Mouse (Mus musculus): Measurements from ENCODE around the gene H1f0. TPM values are rescaled to one million over a fixed set of nuclear protein-coding genes. Genes with fewer than 3 reads are reported as not detected.
A peak's percentile ranks its signal among the peaks of the same experiment; 100 is the strongest.
"Not testable (repeated sequence)": the region's sequence is repeated elsewhere in the genome, so short reads cannot be mapped to it uniquely, and the experiment has no call there.

The H1f0 gene
- polyA plus RNA-seq, 1 experiment = 197 TPM

DNA sequence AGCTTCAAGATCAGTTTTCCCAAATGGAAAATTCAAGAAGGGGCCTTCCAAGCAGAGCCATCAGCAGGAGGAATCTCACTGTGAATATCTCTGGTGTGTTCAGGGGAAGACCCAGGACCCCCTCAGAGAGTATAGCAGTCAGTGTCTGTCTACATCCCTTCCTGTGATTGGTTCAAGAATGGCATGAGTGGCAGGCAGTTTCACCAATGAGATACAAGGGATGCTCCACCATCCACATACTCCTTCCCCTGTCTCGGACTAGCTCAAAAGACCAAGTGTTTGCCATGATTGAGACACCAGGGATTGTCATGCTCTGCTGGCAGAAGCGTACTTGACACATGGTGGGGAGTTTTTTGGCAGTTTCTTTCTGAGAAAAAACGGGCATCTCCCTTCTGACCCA lies 21.6 kb upstream of the H1f0 start:
- TF ChIP-seq POLR2A (IDR thresholded peaks at IDR 0.05; ENCODE audit: borderline replicate concordance, insufficient read depth, low read length) (no peak), CTCF (IDR thresholded peaks at IDR 0.05; ENCODE audit: borderline replicate concordance, insufficient read depth, low read depth, low read length) (no peak)
- H3K27me3 ChIP-seq (ENCODE audit: control insufficient read depth, insufficient read depth, low read length) = no peaks in the 10 kb centered on the region
- 17% methylated on average over 3 of the region's 3 CpGs for WGBS
- peaks cover 8% of the 10 kb centered on the region for H3K4me1 ChIP-seq (ENCODE audit: control insufficient read depth, insufficient read depth, low read length)
- no peak overlapping the region for H3K27ac ChIP-seq (ENCODE audit: insufficient read depth, low read length)
- DNase-seq = no peak
- H3K4me3 ChIP-seq (replicated peaks; ENCODE audit: insufficient read depth, low read depth, low read length) = no peak overlapping the region

DNA sequence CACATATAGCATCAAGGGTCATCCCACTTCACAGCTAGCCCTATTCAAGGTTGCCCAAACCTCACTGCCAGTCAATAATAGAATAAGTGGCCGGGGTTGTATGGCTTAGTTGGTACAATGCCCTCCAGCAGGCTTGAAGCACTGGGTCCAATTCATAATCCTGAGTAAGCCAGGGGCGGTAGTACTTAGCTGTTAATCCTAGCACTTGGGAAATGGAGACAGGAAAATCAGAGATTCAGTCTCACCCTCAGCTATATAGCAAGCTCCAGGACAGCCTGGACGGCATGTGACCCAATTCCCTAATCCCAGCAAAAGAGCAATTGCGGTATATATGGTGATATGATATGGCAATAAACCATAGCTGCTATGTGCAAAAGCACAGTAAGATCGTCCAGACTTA lies 21.2 kb upstream of the H1f0 start:
- Histone ChIP-seq H3K4me1 (ENCODE audit: control insufficient read depth, insufficient read depth, low read length) (peaks cover 3% of the 10 kb centered on the region), H3K4me3 (replicated peaks; ENCODE audit: insufficient read depth, low read depth, low read length) (no peak overlapping the region), H3K27me3 (ENCODE audit: control insufficient read depth, insufficient read depth, low read length) (no peaks in the 10 kb centered on the region), H3K27ac (ENCODE audit: insufficient read depth, low read length) (no peak overlapping the region)
- TF ChIP-seq POLR2A (IDR thresholded peaks at IDR 0.05; ENCODE audit: borderline replicate concordance, insufficient read depth, low read length) (no peak), CTCF (IDR thresholded peaks at IDR 0.05; ENCODE audit: borderline replicate concordance, insufficient read depth, low read depth, low read length) (no peak)
- 77% methylated on average over 5 of the region's 5 CpGs for WGBS
- DNase-seq = no peak

DNA sequence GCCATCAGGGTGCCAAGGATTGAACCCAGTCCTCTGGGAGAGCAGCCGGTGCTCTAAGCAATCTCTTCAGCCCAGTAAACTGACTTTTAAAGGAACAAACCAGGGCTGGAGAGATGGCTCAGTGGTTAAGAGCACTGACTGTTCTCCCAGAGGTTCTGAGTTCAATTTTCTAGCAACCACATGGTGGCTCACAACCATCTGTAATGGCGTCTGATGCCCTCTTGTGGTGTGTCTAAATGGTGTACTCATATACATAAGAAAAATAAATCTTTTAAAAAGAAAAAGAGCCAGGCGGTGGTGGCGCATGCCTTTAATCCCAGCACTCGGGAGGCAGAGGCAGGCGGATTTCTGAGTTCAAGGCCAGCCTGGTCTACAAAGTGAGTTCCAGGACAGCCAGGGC lies 20.4 kb upstream of the H1f0 start:
- not testable (repeated sequence) for H3K27me3 ChIP-seq (ENCODE audit: control insufficient read depth, insufficient read depth, low read length); H3K4me3 ChIP-seq (replicated peaks; ENCODE audit: insufficient read depth, low read depth, low read length); DNase-seq; H3K27ac ChIP-seq (ENCODE audit: insufficient read depth, low read length); H3K4me1 ChIP-seq (ENCODE audit: control insufficient read depth, insufficient read depth, low read length)
- TF ChIP-seq CTCF (IDR thresholded peaks at IDR 0.05; ENCODE audit: borderline replicate concordance, insufficient read depth, low read depth, low read length) = peak; percentile 11; the same call in 1 of the 2 replicates
- 84% methylated on average over 6 of the region's 6 CpGs for WGBS

DNA sequence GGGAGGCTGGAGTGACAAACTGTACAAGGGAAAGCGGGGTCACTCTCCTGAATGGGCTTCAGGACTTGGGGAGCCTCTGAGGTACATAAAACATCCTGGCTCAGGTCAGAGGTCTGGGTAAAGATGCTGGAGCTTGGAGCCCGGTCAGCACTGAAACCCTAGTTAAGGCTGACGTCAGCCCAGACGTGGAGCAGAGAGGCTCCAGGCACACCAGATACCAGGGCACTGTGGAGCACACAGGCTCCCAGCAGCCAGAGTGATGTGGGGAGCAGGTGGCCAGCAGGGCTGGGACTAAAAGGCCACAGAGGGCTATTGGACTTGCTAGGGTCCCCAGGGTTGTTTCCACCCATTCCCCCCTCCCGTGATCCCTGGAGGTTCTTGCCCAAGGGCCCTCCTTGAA lies 18.5 kb upstream of the H1f0 start:
- Histone ChIP-seq H3K4me1 (ENCODE audit: control insufficient read depth, insufficient read depth, low read length) (no peaks in the 10 kb centered on the region), H3K27me3 (ENCODE audit: control insufficient read depth, insufficient read depth, low read length) (no peaks in the 10 kb centered on the region), H3K27ac (ENCODE audit: insufficient read depth, low read length) (no peak overlapping the region), H3K4me3 (replicated peaks; ENCODE audit: insufficient read depth, low read depth, low read length) (no peak overlapping the region)
- 81% methylated on average over 5 of the region's 5 CpGs for WGBS
- no peak for TF ChIP-seq CTCF (IDR thresholded peaks at IDR 0.05; ENCODE audit: borderline replicate concordance, insufficient read depth, low read depth, low read length)
- no peak for TF ChIP-seq POLR2A (IDR thresholded peaks at IDR 0.05; ENCODE audit: borderline replicate concordance, insufficient read depth, low read length)
- DNase-seq = no peak

DNA sequence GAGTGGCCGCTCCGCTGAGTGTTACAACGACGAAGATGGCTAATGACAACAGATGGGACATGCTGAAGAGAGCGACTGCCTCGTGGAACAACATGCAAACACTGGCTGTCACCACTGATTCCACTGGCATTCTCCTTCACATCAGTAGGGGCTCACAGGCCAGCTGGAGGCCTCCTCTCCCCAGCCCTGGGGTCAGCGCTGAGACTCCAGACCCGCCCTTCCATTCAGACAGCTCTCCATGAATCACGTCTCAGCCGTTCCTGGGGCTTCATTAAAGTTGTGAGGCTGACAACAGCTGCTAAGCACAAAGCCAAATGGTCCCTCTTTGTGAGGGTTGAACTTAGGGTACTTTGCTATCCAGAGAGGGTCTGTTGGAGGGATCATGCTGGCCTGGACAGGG lies 16.7 kb upstream of the H1f0 start:
- DNase-seq = no peak
- H3K4me3 ChIP-seq (replicated peaks; ENCODE audit: insufficient read depth, low read depth, low read length) = no peak overlapping the region

DNA sequence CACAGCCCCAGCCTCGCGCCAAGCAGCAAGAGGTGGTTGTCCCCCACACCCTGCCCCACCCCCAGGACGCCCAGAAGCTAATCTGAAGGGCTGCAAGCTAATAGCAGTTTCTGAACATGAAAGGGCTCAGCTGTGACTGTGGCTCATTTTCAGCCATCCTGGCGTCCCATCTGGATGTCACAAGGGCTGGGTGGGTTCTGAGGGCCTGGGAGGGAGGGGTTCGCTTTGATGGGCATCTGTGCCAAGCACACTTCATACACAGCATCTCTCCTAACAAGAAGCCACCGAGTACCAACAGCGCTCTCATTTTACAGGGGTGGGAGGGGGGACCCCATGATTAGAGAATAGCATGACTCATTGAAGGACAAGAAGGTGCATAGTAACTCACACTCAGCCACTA lies 14.9 kb upstream of the H1f0 start:
- 28% methylated on average over 7 of the region's 7 CpGs for WGBS
- no peaks in the 10 kb centered on the region for H3K27me3 ChIP-seq (ENCODE audit: control insufficient read depth, insufficient read depth, low read length)
- H3K4me1 ChIP-seq (ENCODE audit: control insufficient read depth, insufficient read depth, low read length) = no peaks in the 10 kb centered on the region
- no peak overlapping the region for H3K4me3 ChIP-seq (replicated peaks; ENCODE audit: insufficient read depth, low read depth, low read length)
- no peak for DNase-seq
- TF ChIP-seq CTCF (IDR thresholded peaks at IDR 0.05; ENCODE audit: borderline replicate concordance, insufficient read depth, low read depth, low read length) (no peak), POLR2A (IDR thresholded peaks at IDR 0.05; ENCODE audit: borderline replicate concordance, insufficient read depth, low read length) (no peak)
- no peak overlapping the region for H3K27ac ChIP-seq (ENCODE audit: insufficient read depth, low read length)

More for the DNA sequence above, 16.7 kb upstream of the H1f0 start:
- no peaks in the 10 kb centered on the region for H3K4me1 ChIP-seq (ENCODE audit: control insufficient read depth, insufficient read depth, low read length)
- no peaks in the 10 kb centered on the region for H3K27me3 ChIP-seq (ENCODE audit: control insufficient read depth, insufficient read depth, low read length)
- no peak overlapping the region for H3K27ac ChIP-seq (ENCODE audit: insufficient read depth, low read length)
- WGBS = 43% methylated on average over 10 of the region's 10 CpGs
- TF ChIP-seq CTCF (IDR thresholded peaks at IDR 0.05; ENCODE audit: borderline replicate concordance, insufficient read depth, low read depth, low read length) (no peak), POLR2A (IDR thresholded peaks at IDR 0.05; ENCODE audit: borderline replicate concordance, insufficient read depth, low read length) (no peak)

DNA sequence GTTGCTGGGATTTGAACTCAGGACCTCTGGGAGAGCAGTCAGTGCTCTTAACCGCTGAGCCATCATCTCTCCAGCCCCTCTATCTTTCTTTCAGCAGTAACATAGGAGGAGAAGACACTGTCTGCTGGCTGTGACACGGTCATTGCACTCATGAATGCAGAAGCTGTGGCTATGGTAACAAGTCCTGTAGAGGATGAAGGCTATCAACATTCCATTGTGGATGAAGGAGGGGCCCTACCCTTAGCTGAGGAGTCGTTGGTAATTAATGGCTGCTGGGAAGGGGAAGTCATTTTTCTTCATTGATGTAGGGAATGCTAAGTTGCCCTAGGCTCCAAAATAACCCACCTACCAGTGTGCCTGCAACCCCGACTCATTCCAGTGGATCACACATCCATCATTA lies 10.1 kb upstream of the H1f0 start:
- TF ChIP-seq CTCF (IDR thresholded peaks at IDR 0.05; ENCODE audit: borderline replicate concordance, insufficient read depth, low read depth, low read length) (no peak), POLR2A (IDR thresholded peaks at IDR 0.05; ENCODE audit: borderline replicate concordance, insufficient read depth, low read length) (no peak)
- Histone ChIP-seq H3K4me1 (ENCODE audit: control insufficient read depth, insufficient read depth, low read length) (no peaks in the 10 kb centered on the region), H3K4me3 (replicated peaks; ENCODE audit: insufficient read depth, low read depth, low read length) (no peak overlapping the region), H3K27me3 (ENCODE audit: control insufficient read depth, insufficient read depth, low read length) (no peaks in the 10 kb centered on the region), H3K27ac (ENCODE audit: insufficient read depth, low read length) (no peak overlapping the region)
- WGBS = 59% methylated on average over 4 of the region's 4 CpGs
- DNase-seq = no peak

DNA sequence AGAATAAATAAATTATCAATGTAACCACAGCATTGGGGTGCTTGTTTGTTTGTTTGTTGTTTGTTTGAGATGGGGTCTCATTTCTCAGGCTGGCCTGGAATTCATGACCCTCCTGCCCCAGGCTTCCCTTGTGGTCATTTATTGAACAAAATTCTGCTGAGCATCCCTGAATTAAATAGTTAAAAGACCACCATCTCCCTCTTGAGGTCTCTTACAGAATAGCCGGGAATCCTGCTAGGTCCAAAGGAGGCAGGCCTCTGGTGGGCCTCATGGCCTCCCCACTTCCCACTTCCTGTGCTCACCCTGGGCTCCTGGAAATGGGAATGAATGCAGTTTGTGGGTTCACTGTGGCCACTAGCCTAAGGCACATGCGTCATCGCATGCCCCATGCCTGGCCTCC lies 9.4 kb upstream of the H1f0 start:
- no peak for DNase-seq
- H3K27me3 ChIP-seq (ENCODE audit: control insufficient read depth, insufficient read depth, low read length) = no peaks in the 10 kb centered on the region
- H3K4me3 ChIP-seq (replicated peaks; ENCODE audit: insufficient read depth, low read depth, low read length) = no peak overlapping the region
- TF ChIP-seq CTCF (IDR thresholded peaks at IDR 0.05; ENCODE audit: borderline replicate concordance, insufficient read depth, low read depth, low read length) (no peak), POLR2A (IDR thresholded peaks at IDR 0.05; ENCODE audit: borderline replicate concordance, insufficient read depth, low read length) (no peak)
- no peak overlapping the region for H3K27ac ChIP-seq (ENCODE audit: insufficient read depth, low read length)
- H3K4me1 ChIP-seq (ENCODE audit: control insufficient read depth, insufficient read depth, low read length) = no peaks in the 10 kb centered on the region
- 70% methylated on average over 3 of the region's 3 CpGs for WGBS

Measured in cerebellum, adult 2 months (tissue).